Mouse (Mus musculus): ENCODE data around the gene Tspan2.

The Tspan2 gene

GRCm38 (mm10) chr3:102735031-102735558 is 766 bp downstream of the Tspan2 start:
- DNase-seq (ENCODE audit: inconsistent ontology term) = peak; percentile 72

GRCm38 (mm10) chr3:102735638-102736037 is 1.3 kb downstream of the Tspan2 start:
- no peak for DNase-seq (ENCODE audit: inconsistent ontology term)

- no peak for DNase-seq (ENCODE audit: inconsistent ontology term)
Measured at GRCm38 (mm10) chr3:102736436-102736835, 2.1 kb downstream of the Tspan2 start.

GRCm38 (mm10) chr3:102737106-102737505 is 2.8 kb downstream of the Tspan2 start:
- no peak for DNase-seq (ENCODE audit: inconsistent ontology term)

GRCm38 (mm10) chr3:102738161-102738901 is 4.0 kb downstream of the Tspan2 start:
- DNase-seq (ENCODE audit: inconsistent ontology term) = no peak

GRCm38 (mm10) chr3:102738926-102739325 is 4.6 kb downstream of the Tspan2 start:
- no peak for DNase-seq (ENCODE audit: inconsistent ontology term)

- no peak for DNase-seq (ENCODE audit: inconsistent ontology term)
Measured at GRCm38 (mm10) chr3:102742725-102743124, 8.4 kb downstream of the Tspan2 start.

- DNase-seq (ENCODE audit: inconsistent ontology term) = no peak
Measured at GRCm38 (mm10) chr3:102743202-102743601, 8.9 kb downstream of the Tspan2 start.

- DNase-seq (ENCODE audit: inconsistent ontology term) = no peak
Measured at GRCm38 (mm10) chr3:102743781-102744471, 9.6 kb downstream of the Tspan2 start.

- DNase-seq (ENCODE audit: inconsistent ontology term) = no peak
Measured at GRCm38 (mm10) chr3:102744657-102745056, 10.3 kb downstream of the Tspan2 start.

GRCm38 (mm10) chr3:102746174-102746573 is 11.8 kb downstream of the Tspan2 start:
- DNase-seq (ENCODE audit: inconsistent ontology term) = no peak

- no peak for DNase-seq (ENCODE audit: inconsistent ontology term)
Measured at GRCm38 (mm10) chr3:102748038-102748437, 13.7 kb downstream of the Tspan2 start.

GRCm38 (mm10) chr3:102748686-102749085 is 14.4 kb downstream of the Tspan2 start:
- DNase-seq (ENCODE audit: inconsistent ontology term) = no peak

GRCm38 (mm10) chr3:102751136-102751535 is 16.8 kb downstream of the Tspan2 start:
- DNase-seq (ENCODE audit: inconsistent ontology term) = no peak

GRCm38 (mm10) chr3:102751536-102751935 is 17.2 kb downstream of the Tspan2 start:
- no peak for DNase-seq (ENCODE audit: inconsistent ontology term)

GRCm38 (mm10) chr3:102752053-102752452 is 17.7 kb downstream of the Tspan2 start:
- DNase-seq (ENCODE audit: inconsistent ontology term) = no peak

- no peak for DNase-seq (ENCODE audit: inconsistent ontology term)
Measured at GRCm38 (mm10) chr3:102752457-102752856, 18.1 kb downstream of the Tspan2 start.

- DNase-seq (ENCODE audit: inconsistent ontology term) = peak; percentile 71
Measured at GRCm38 (mm10) chr3:102755801-102756200, 21.5 kb downstream of the Tspan2 start.

- no peak for DNase-seq (ENCODE audit: inconsistent ontology term)
Measured at GRCm38 (mm10) chr3:102757019-102757418, 22.7 kb downstream of the Tspan2 start.

- no peak for DNase-seq (ENCODE audit: inconsistent ontology term)
Measured at GRCm38 (mm10) chr3:102760236-102760635, 25.9 kb downstream of the Tspan2 start.

- DNase-seq (ENCODE audit: inconsistent ontology term) = no peak
Measured at GRCm38 (mm10) chr3:102762388-102762787, 28.1 kb downstream of the Tspan2 start.

GRCm38 (mm10) chr3:102763713-102764400 is 29.5 kb downstream of the Tspan2 start:
- no peak for DNase-seq (ENCODE audit: inconsistent ontology term)
